Mouse (Mus musculus) myocyte (in vitro differentiated cells): ENCODE data around the gene Rpl3.

Experiments
- E2F4 ChIP-seq: IDR thresholded peaks from one replicate; pipeline ENCODE4 v1.6.1; 2011; ENCODE audit warnings: mild to moderate bottlenecking, control low read depth, moderate library complexity; ENCODE audit not compliant: insufficient read depth
- MAX ChIP-seq: IDR thresholded peaks from one replicate; pipeline ENCODE4 v1.6.1; 2011; ENCODE audit warnings: low read depth, mild to moderate bottlenecking, control low read depth
- MYOD1 ChIP-seq, 3 experiments: IDR thresholded peaks; one replicate each; pipeline ENCODE4 v1.6.1; 2011; ENCODE audit warnings: control low read depth in 2 of 3, low read depth in 2 of 3, mild to moderate bottlenecking in 2 of 3, moderate library complexity in 1 of 3; ENCODE audit not compliant: insufficient read length in 2 of 3, control insufficient read depth in 1 of 3
- MYOG ChIP-seq, 3 experiments: IDR thresholded peaks; one replicate each; pipeline ENCODE4 v1.6.1; 2011; ENCODE audit warnings: control low read depth in 2 of 3, low read depth in 2 of 3, mild to moderate bottlenecking in 2 of 3; ENCODE audit not compliant: insufficient read length in 2 of 3, control insufficient read depth in 1 of 3, insufficient read depth in 1 of 3
- POLR2A ChIP-seq: IDR thresholded peaks from one replicate; pipeline ENCODE4 v1.6.1; 2011; ENCODE audit warnings: low read depth, mild to moderate bottlenecking, control low read depth, moderate library complexity; ENCODE audit not compliant: insufficient read length
- POLR2AphosphoS2 ChIP-seq: IDR thresholded peaks from one replicate; pipeline ENCODE4 v1.6.1; 2011; ENCODE audit warnings: low read depth, control low read depth; ENCODE audit not compliant: insufficient read length
- REST ChIP-seq: IDR thresholded peaks from one replicate; pipeline ENCODE4 v1.6.1; 2011; ENCODE audit warnings: mild to moderate bottlenecking, control low read depth, moderate library complexity; ENCODE audit not compliant: insufficient read depth, insufficient read length
- TCF3 ChIP-seq: IDR thresholded peaks from one replicate; pipeline ENCODE4 v1.6.1; 2011; ENCODE audit warnings: low read depth, control low read depth; ENCODE audit not compliant: insufficient read length
- USF1 ChIP-seq: IDR thresholded peaks from one replicate; pipeline ENCODE4 v1.6.1; 2011; ENCODE audit warnings: low read depth, mild to moderate bottlenecking, control low read depth, moderate library complexity

- TF ChIP-seq MAX (no peak), E2F4 (no peak), POLR2A (no peak), MYOG (IDR thresholded peaks at IDR 0.05; ENCODE audit: control insufficient read depth in 1 of 3, insufficient read depth in 1 of 3, insufficient read length in 2 of 3, low read depth in 2 of 3) (no peak), USF1 (no peak), MYOD1 (IDR thresholded peaks at IDR 0.05; ENCODE audit: control insufficient read depth in 1 of 3, insufficient read length in 2 of 3, low read depth in 2 of 3) (no peak), TCF3 (no peak), REST (no peak), POLR2AphosphoS2 (no peak)
These were observed 25.5 kb upstream of the Rpl3 start for GRCm38 (mm10) chr15:80117154-80117553.
